Mouse (Mus musculus) liver, embryonic 12.5 days (tissue): ENCODE measurements at regions not wholly inside any gene's neighbourhood (a gene's known extent, or its start where the extent isn't known, plus 50 kb on each side); places are given as distances from the start of the nearest gene placed in this dataset.
"Not testable (repeated sequence)": the region's sequence is repeated elsewhere in the genome, so short reads cannot be mapped to it uniquely, and the experiment has no call there.

Source experiments
- ATAC-seq: fragments of 200-750 bp; cut with Nextera tagmentation; 2 replicates; pipeline ENCODE4 v1.8.0; 2017; ENCODE audit warnings: moderate number of reproducible peaks, mild to moderate bottlenecking, moderate library complexity
- H3K27ac ChIP-seq: fragments of 300-500 bp; sonication (generic); 2 replicates; pipeline ENCODE4 v1.5.1; 2016; ENCODE audit warnings: mild to moderate bottlenecking
- H3K27me3 ChIP-seq: fragments of 300-500 bp; sonication (generic); replicated peaks from 2 replicates; pipeline ENCODE4 v1.6.1; 2016; ENCODE audit warnings: mild to moderate bottlenecking, moderate library complexity
- H3K36me3 ChIP-seq: fragments of 300-500 bp; sonication (generic); 2 replicates; pipeline ENCODE4 v1.6.1; 2016; ENCODE audit warnings: mild to moderate bottlenecking, moderate library complexity
- H3K4me1 ChIP-seq: fragments of 300-500 bp; sonication (generic); 2 replicates; pipeline ENCODE4 v1.6.1; 2016
- H3K4me2 ChIP-seq: fragments of 300-500 bp; sonication (generic); 2 replicates; pipeline ENCODE4 v1.6.1; 2016; ENCODE audit warnings: mild to moderate bottlenecking, moderate library complexity
- H3K4me3 ChIP-seq: fragments of 300-500 bp; sonication (generic); 2 replicates; pipeline ENCODE4 v1.5.1; 2016; ENCODE audit warnings: mild to moderate bottlenecking, moderate library complexity
- H3K9ac ChIP-seq: fragments of 300-500 bp; sonication (generic); 2 replicates; pipeline ENCODE4 v1.6.1; 2016; ENCODE audit warnings: mild to moderate bottlenecking, moderate library complexity
- H3K9me3 ChIP-seq: fragments of 300-500 bp; sonication (generic); replicated peaks from 2 replicates; pipeline ENCODE4 v1.6.1; 2016; ENCODE audit warnings: mild to moderate bottlenecking, moderate library complexity
- WGBS: fragments of 180-500 bp; shearing (Covaris S2); methylation state at CpG from one replicate; pipeline ENCODE4 v1.1.7; 2016; ENCODE audit not compliant: insufficient replicate concordance; 5-methylcytosine and 5-hydroxymethylcytosine counted together

GRCm38 (mm10) chr4:71506911-71507310 lies 250.9 kb downstream of the Gm11232 start:
- Histone ChIP-seq H3K27me3 (no peaks in the 10 kb centered on the region), H3K4me3 (no peak overlapping the region), H3K27ac (no peak overlapping the region), H3K36me3 (no peaks in the 10 kb centered on the region), H3K9ac (no peak overlapping the region), H3K4me1 (no peaks in the 10 kb centered on the region), H3K9me3 (no peaks in the 10 kb centered on the region), H3K4me2 (no peak overlapping the region)
- ATAC-seq: no peak

GRCm38 (mm10) chr4:71489788-71490187 lies 268.0 kb downstream of the Gm11232 start:
- Histone ChIP-seq H3K9me3 (no peaks in the 10 kb centered on the region), H3K27ac (no peak overlapping the region)
- 69% methylated on average over 2 of the region's 2 CpGs for WGBS

GRCm38 (mm10) chr4:71488663-71489161 lies 269.1 kb downstream of the Gm11232 start:
- no peaks in the 10 kb centered on the region for H3K4me1 ChIP-seq
- no peak overlapping the region for H3K4me3 ChIP-seq
- no peak for ATAC-seq
- no peak overlapping the region for H3K9ac ChIP-seq
- WGBS: 44% methylated on average over 2 of the region's 2 CpGs
- no peaks in the 10 kb centered on the region for H3K36me3 ChIP-seq
- H3K9me3 ChIP-seq: no peaks in the 10 kb centered on the region
- H3K27ac ChIP-seq: no peak overlapping the region
- no peak overlapping the region for H3K4me2 ChIP-seq
- no peaks in the 10 kb centered on the region for H3K27me3 ChIP-seq

More at GRCm38 (mm10) chr4:71489788-71490187, 268.0 kb downstream of the Gm11232 start:
- no peak for ATAC-seq
- Histone ChIP-seq H3K4me2 (no peak overlapping the region), H3K27me3 (no peaks in the 10 kb centered on the region), H3K4me1 (no peaks in the 10 kb centered on the region), H3K4me3 (no peak overlapping the region), H3K36me3 (no peaks in the 10 kb centered on the region), H3K9ac (no peak overlapping the region)

GRCm38 (mm10) chr4:71488059-71488458 lies 269.7 kb downstream of the Gm11232 start:
- H3K9ac ChIP-seq: no peak overlapping the region
- 82% methylated on average over 9 of the region's 9 CpGs for WGBS
- H3K4me1 ChIP-seq: no peaks in the 10 kb centered on the region

GRCm38 (mm10) chr4:71480960-71481359 lies 276.8 kb downstream of the Gm11232 start:
- ATAC-seq: no peak
- no peak overlapping the region for H3K4me2 ChIP-seq
- H3K27me3 ChIP-seq: no peaks in the 10 kb centered on the region
- no peaks in the 10 kb centered on the region for H3K9me3 ChIP-seq
- H3K27ac ChIP-seq: no peak overlapping the region
- 44% methylated on average over 2 of the region's 2 CpGs for WGBS
- H3K4me1 ChIP-seq: no peaks in the 10 kb centered on the region
- no peak overlapping the region for H3K9ac ChIP-seq
- no peaks in the 10 kb centered on the region for H3K36me3 ChIP-seq
- H3K4me3 ChIP-seq: no peak overlapping the region

More at GRCm38 (mm10) chr4:71488059-71488458, 269.7 kb downstream of the Gm11232 start:
- Histone ChIP-seq H3K36me3 (no peaks in the 10 kb centered on the region), H3K27ac (no peak overlapping the region), H3K4me3 (no peak overlapping the region), H3K9me3 (no peaks in the 10 kb centered on the region), H3K27me3 (no peaks in the 10 kb centered on the region), H3K4me2 (no peak overlapping the region)
- no peak for ATAC-seq

GRCm38 (mm10) chr4:71470580-71470979 lies 287.2 kb downstream of the Gm11232 start:
- no peak for ATAC-seq
- no peak overlapping the region for H3K4me3 ChIP-seq
- H3K9ac ChIP-seq: no peak overlapping the region
- H3K27ac ChIP-seq: no peak overlapping the region
- no peaks in the 10 kb centered on the region for H3K9me3 ChIP-seq
- no peaks in the 10 kb centered on the region for H3K27me3 ChIP-seq
- H3K4me1 ChIP-seq: no peaks in the 10 kb centered on the region
- no peaks in the 10 kb centered on the region for H3K36me3 ChIP-seq
- H3K4me2 ChIP-seq: no peak overlapping the region

- Histone ChIP-seq H3K4me3 (no peak overlapping the region), H3K9me3 (no peaks in the 10 kb centered on the region), H3K36me3 (no peaks in the 10 kb centered on the region), H3K4me2 (no peak overlapping the region), H3K27me3 (no peaks in the 10 kb centered on the region), H3K27ac (no peak overlapping the region), H3K9ac (no peak overlapping the region), H3K4me1 (no peaks in the 10 kb centered on the region)
- no peak for ATAC-seq
- 54% methylated on average over 3 of the region's 3 CpGs for WGBS
These were observed 303.0 kb downstream of the Gm11232 start for GRCm38 (mm10) chr4:71454811-71455210.

GRCm38 (mm10) chr4:71453499-71453898 lies 304.3 kb downstream of the Gm11232 start:
- Histone ChIP-seq H3K36me3 (no peaks in the 10 kb centered on the region), H3K4me1 (no peaks in the 10 kb centered on the region), H3K9ac (no peak overlapping the region), H3K27me3 (no peaks in the 10 kb centered on the region), H3K4me3 (no peak overlapping the region), H3K9me3 (no peaks in the 10 kb centered on the region), H3K4me2 (no peak overlapping the region), H3K27ac (no peak overlapping the region)
- WGBS: 70% methylated on average over 3 of the region's 3 CpGs
- no peak for ATAC-seq

GRCm38 (mm10) chr4:71446461-71446860 lies 311.3 kb downstream of the Gm11232 start:
- Histone ChIP-seq H3K9me3 (no peaks in the 10 kb centered on the region), H3K4me1 (no peaks in the 10 kb centered on the region), H3K27ac (no peak overlapping the region), H3K9ac (no peak overlapping the region), H3K4me2 (no peak overlapping the region), H3K4me3 (no peak overlapping the region), H3K36me3 (no peaks in the 10 kb centered on the region), H3K27me3 (no peaks in the 10 kb centered on the region)
- 59% methylated on average over 2 of the region's 2 CpGs for WGBS
- ATAC-seq: no peak

GRCm38 (mm10) chr4:71431245-71431929 lies 326.4 kb downstream of the Gm11232 start:
- H3K27me3 ChIP-seq: no peaks in the 10 kb centered on the region
- no peak overlapping the region for H3K4me2 ChIP-seq
- H3K9me3 ChIP-seq: no peaks in the 10 kb centered on the region
- no peaks in the 10 kb centered on the region for H3K4me1 ChIP-seq
- WGBS: 64% methylated on average over 3 of the region's 3 CpGs
- no peak overlapping the region for H3K9ac ChIP-seq
- ATAC-seq: no peak
- no peaks in the 10 kb centered on the region for H3K36me3 ChIP-seq
- H3K4me3 ChIP-seq: no peak overlapping the region
- no peak overlapping the region for H3K27ac ChIP-seq

- not testable (repeated sequence) for ATAC-seq
- WGBS: 72% methylated on average over 7 of the region's 7 CpGs
These were observed 335.6 kb downstream of the Gm11232 start for GRCm38 (mm10) chr4:71422121-71422520.

GRCm38 (mm10) chr4:71409867-71410266 lies 347.9 kb downstream of the Gm11232 start:
- H3K27me3 ChIP-seq: no peaks in the 10 kb centered on the region
- no peaks in the 10 kb centered on the region for H3K9me3 ChIP-seq
- H3K4me3 ChIP-seq: no peak overlapping the region
- H3K4me2 ChIP-seq: no peak overlapping the region
- ATAC-seq: no peak
- no peaks in the 10 kb centered on the region for H3K36me3 ChIP-seq
- no peak overlapping the region for H3K27ac ChIP-seq
- H3K4me1 ChIP-seq: no peaks in the 10 kb centered on the region
- no peak overlapping the region for H3K9ac ChIP-seq

More at GRCm38 (mm10) chr4:71422121-71422520, 335.6 kb downstream of the Gm11232 start:
- H3K27me3 ChIP-seq, H3K27ac ChIP-seq, H3K36me3 ChIP-seq, H3K4me2 ChIP-seq, H3K4me1 ChIP-seq, H3K9me3 ChIP-seq, H3K9ac ChIP-seq, H3K4me3 ChIP-seq: not testable (repeated sequence)

GRCm38 (mm10) chr4:71390444-71390843 lies 367.3 kb downstream of the Gm11232 start:
- Histone ChIP-seq H3K4me1 (no peaks in the 10 kb centered on the region), H3K27me3 (no peaks in the 10 kb centered on the region), H3K4me2 (no peak overlapping the region), H3K27ac (no peak overlapping the region), H3K36me3 (no peaks in the 10 kb centered on the region), H3K9me3 (no peaks in the 10 kb centered on the region), H3K4me3 (no peak overlapping the region), H3K9ac (no peak overlapping the region)
- 67% methylated on average over 1 of the region's 1 CpGs for WGBS
- no peak for ATAC-seq
